Mouse (Mus musculus) G1E (cell line): ENCODE results near the gene Gm20822. TPM values are rescaled to one million over a fixed set of nuclear protein-coding genes. Genes with fewer than 3 reads are reported as not detected.
"Not testable (repeated sequence)": the region's sequence is repeated elsewhere in the genome, so short reads cannot be mapped to it uniquely, and the experiment has no call there.

Source experiments
- ATAC-seq: 2 replicates; pipeline ENCODE4 v1.8.0; 2016; ENCODE audit warnings: mild to moderate bottlenecking; ENCODE audit not compliant: insufficient number of reproducible peaks, poor library complexity, low FRiP score, severe bottlenecking; ENCODE audit errors: extremely low read depth
- DNase-seq: peaks from one replicate; pipeline ENCODE4 v3.0.0; 2012; ENCODE audit warnings: low spot score
- H3K27me3 ChIP-seq: 2 replicates; pipeline ENCODE4 v1.6.1; 2012; ENCODE audit warnings: mild to moderate bottlenecking, low read length, inconsistent platforms; ENCODE audit not compliant: insufficient read depth
- H3K36me3 ChIP-seq: replicated peaks from 2 replicates; pipeline ENCODE3; 2012; ENCODE audit warnings: mild to moderate bottlenecking, inconsistent platforms
- H3K4me1 ChIP-seq: 2 replicates; pipeline ENCODE4 v1.6.1; 2012; ENCODE audit warnings: low read depth, low read length, inconsistent platforms, mixed read lengths; ENCODE audit not compliant: insufficient read depth
- H3K4me3 ChIP-seq: 2 replicates; pipeline ENCODE4 v1.5.1; 2012; ENCODE audit warnings: low read depth, mild to moderate bottlenecking, inconsistent platforms, low read length, moderate library complexity, mixed read lengths
- H3K9me3 ChIP-seq: replicated peaks from 2 replicates; pipeline ENCODE4 v1.6.1; 2012; ENCODE audit warnings: inconsistent platforms
- polyA plus RNA-seq: library from polyadenylated mRNA; stranded (reverse); fragments of >175 nt; gene quantifications from 2 replicates; pipeline ENCODE4 v1.2.3, GENCODE M21; 2012
- total RNA-seq, 2 experiments: library from RNA; stranded (forward) in 1 of 2; stranded (reverse) in 1 of 2; fragments of 200-1000 nt in 1 of 2; fragments of >200 nt in 1 of 2; fragmentation: Nextera tagmentation in 1 of 2; gene quantifications; 2 replicates each; pipeline ENCODE4 v1.2.3; 2014 to 2017

Gm20822 gene
- not detected in 2 replicates for total RNA-seq (2014; fragmentation: Nextera tagmentation)
- not detected in 2 replicates for total RNA-seq (2017)
- not detected in 2 replicates for polyA plus RNA-seq

DNA sequence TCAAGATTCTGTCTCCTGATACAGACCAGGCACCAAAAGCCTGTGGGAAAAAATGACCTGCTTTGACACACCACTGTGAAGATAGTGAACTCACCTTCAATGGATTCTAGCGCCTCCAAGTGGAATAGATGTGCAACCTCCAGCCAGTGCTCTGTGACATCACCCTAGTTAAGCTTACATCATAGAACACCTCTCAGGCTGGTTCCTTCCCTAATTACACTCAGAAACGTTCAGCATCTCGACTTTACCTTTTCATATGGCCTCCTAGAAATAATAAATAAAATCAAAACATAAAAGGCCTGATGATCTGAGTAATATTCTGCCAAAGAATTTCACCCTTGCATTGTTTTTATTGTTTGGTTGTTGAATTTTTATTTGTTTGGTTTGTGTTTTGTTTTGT is at the start of gene Gm20822:
Gene Gm20822 (minus strand): TSS at position 101 of the 400 bp plus-strand sequence.
- not testable (repeated sequence) for ATAC-seq, H3K4me3 ChIP-seq, H3K27me3 ChIP-seq, H3K9me3 ChIP-seq, DNase-seq, H3K36me3 ChIP-seq, H3K4me1 ChIP-seq
